Mouse (Mus musculus) MEL (cell line): ENCODE measurements around the gene 4930453N24Rik. TPM values are rescaled to one million over a fixed set of nuclear protein-coding genes. Genes with fewer than 3 reads are reported as not detected.

Source experiments
- DNase-seq: peaks from one replicate; pipeline ENCODE4 v3.0.0; 2011; ENCODE audit warnings: low read depth, low spot score
- H3K27ac ChIP-seq: 2 replicates; pipeline ENCODE4 v1.5.1; 2012; ENCODE audit warnings: low read depth, mild to moderate bottlenecking, control low read depth, low read length, moderate library complexity; ENCODE audit not compliant: control insufficient read depth
- H3K27me3 ChIP-seq, 2 experiments: fragments of 150-350 bp in 1 of 2; sonication (generic) in 1 of 2; 2 replicates each; pipeline ENCODE4 v1.6.1; 2012; ENCODE audit warnings: low read length in 2 of 2, mild to moderate bottlenecking in 2 of 2, improper control_type of control experiment in 1 of 2, moderate library complexity in 1 of 2; ENCODE audit not compliant: insufficient read depth in 2 of 2, control insufficient read depth in 1 of 2
- H3K36me3 ChIP-seq, 2 experiments: 2 replicates each; pipeline ENCODE4 v1.6.1; 2012 to 2014; ENCODE audit warnings: low read length in 2 of 2, improper control_type of control experiment in 1 of 2, inconsistent platforms in 1 of 2, mild to moderate bottlenecking in 1 of 2; ENCODE audit not compliant: insufficient read depth in 2 of 2, control insufficient read depth in 1 of 2
- H3K4me1 ChIP-seq, 2 experiments: fragments of 150-350 bp in 1 of 2; sonication (generic) in 1 of 2; 2 replicates each; pipeline ENCODE4 v1.6.1; 2012; ENCODE audit warnings: low read length in 2 of 2, improper control_type of control experiment in 1 of 2, mild to moderate bottlenecking in 1 of 2; ENCODE audit not compliant: insufficient read depth in 2 of 2, control insufficient read depth in 1 of 2
- H3K4me3 ChIP-seq, 2 experiments: fragments of 150-350 bp in 1 of 2; sonication (generic) in 1 of 2; 2 replicates each; pipeline ENCODE4 v1.5.1; 2012; ENCODE audit warnings: low read depth in 2 of 2, low read length in 2 of 2, mild to moderate bottlenecking in 2 of 2, moderate library complexity in 2 of 2, control low read depth in 1 of 2, improper control_type of control experiment in 1 of 2; ENCODE audit not compliant: control insufficient read depth in 1 of 2, insufficient read depth in 1 of 2
- H3K79me2 ChIP-seq: 2 replicates; pipeline ENCODE4 v1.6.1; 2012; ENCODE audit warnings: mild to moderate bottlenecking, low read length, moderate library complexity; ENCODE audit not compliant: control insufficient read depth, poor library complexity, insufficient read depth
- H3K9ac ChIP-seq: 2 replicates; pipeline ENCODE4 v1.6.1; 2012; ENCODE audit warnings: low read depth, mild to moderate bottlenecking, control low read depth, low read length, moderate library complexity; ENCODE audit not compliant: control insufficient read depth, poor library complexity, severe bottlenecking
- H3K9me3 ChIP-seq: fragments of 150-350 bp; sonication (generic); replicated peaks from 2 replicates; pipeline ENCODE4 v1.6.1; 2012; ENCODE audit warnings: mild to moderate bottlenecking, low read length, improper control_type of control experiment, moderate library complexity; ENCODE audit not compliant: insufficient read depth
- CHD1 ChIP-seq: IDR thresholded peaks from 2 replicates; pipeline ENCODE4 v1.6.1; 2012; ENCODE audit warnings: low read depth, mild to moderate bottlenecking, inconsistent platforms, low read length, improper control_type of control experiment
- CTCF ChIP-seq, 3 experiments: IDR thresholded peaks in 2 of 3; conservative IDR thresholded peaks in 1 of 3; 2 replicates each; pipeline ENCODE4 v1.5.1; 2011 to 2012; ENCODE audit warnings: low read length in 3 of 3, low read depth in 2 of 3, mild to moderate bottlenecking in 2 of 3, improper control_type of control experiment in 1 of 3, inconsistent platforms in 1 of 3, mixed read lengths in 1 of 3, moderate library complexity in 1 of 3; ENCODE audit not compliant: control insufficient read depth in 1 of 3, insufficient read depth in 1 of 3, poor library complexity in 1 of 3, severe bottlenecking in 1 of 3
- E2F4 ChIP-seq: IDR thresholded peaks from 2 replicates; pipeline ENCODE4 v1.6.1; 2011; ENCODE audit warnings: low read depth, low read length, improper control_type of control experiment, borderline replicate concordance
- EP300 ChIP-seq, 2 experiments: IDR thresholded peaks; 2 replicates each; pipeline ENCODE4 v1.6.1; 2011; ENCODE audit warnings: improper control_type of control experiment in 2 of 2, low read length in 2 of 2, low read depth in 1 of 2, mild to moderate bottlenecking in 1 of 2
- GABPA ChIP-seq: IDR thresholded peaks from 2 replicates; pipeline ENCODE4 v1.6.1; 2012; ENCODE audit warnings: low read depth, mild to moderate bottlenecking, inconsistent platforms, low read length, improper control_type of control experiment, moderate library complexity
- GATA1 ChIP-seq: IDR thresholded peaks from 2 replicates; pipeline ENCODE4 v1.6.1; 2011; ENCODE audit warnings: low read depth, low read length, improper control_type of control experiment
- MAFK ChIP-seq: IDR thresholded peaks from 2 replicates; pipeline ENCODE4 v1.6.1; 2011; ENCODE audit warnings: low read depth, mild to moderate bottlenecking, low read length, improper control_type of control experiment, borderline replicate concordance
- MAX ChIP-seq: IDR thresholded peaks from 2 replicates; pipeline ENCODE4 v1.6.1; 2011; ENCODE audit warnings: low read length, improper control_type of control experiment
- MAZ ChIP-seq: IDR thresholded peaks from 2 replicates; pipeline ENCODE4 v1.6.1; 2012; ENCODE audit warnings: low read depth, mild to moderate bottlenecking, inconsistent platforms, low read length, improper control_type of control experiment
- MEF2A ChIP-seq: IDR thresholded peaks from 2 replicates; pipeline ENCODE4 v1.6.1; 2014; ENCODE audit warnings: low read depth, mild to moderate bottlenecking, inconsistent platforms, low read length, improper control_type of control experiment; ENCODE audit not compliant: poor library complexity, insufficient replicate concordance, severe bottlenecking; ENCODE audit errors: extremely low read depth
- MXI1 ChIP-seq: IDR thresholded peaks from 2 replicates; pipeline ENCODE4 v1.6.1; 2011; ENCODE audit warnings: mild to moderate bottlenecking, low read depth, low read length, improper control_type of control experiment
- MYB ChIP-seq: IDR thresholded peaks from 2 replicates; pipeline ENCODE4 v1.6.1; 2011; ENCODE audit warnings: mild to moderate bottlenecking, low read depth, low read length, improper control_type of control experiment
- MYC ChIP-seq: IDR thresholded peaks from 2 replicates; pipeline ENCODE4 v1.6.1; 2011; ENCODE audit warnings: low read depth, mild to moderate bottlenecking, low read length, improper control_type of control experiment, moderate library complexity
- NELFE ChIP-seq: IDR thresholded peaks from 2 replicates; pipeline ENCODE4 v1.6.1; 2011; ENCODE audit warnings: low read depth, low read length, improper control_type of control experiment
- POLR2A ChIP-seq, 2 experiments: IDR thresholded peaks; 2 replicates each; pipeline ENCODE4 v1.6.1; 2011 to 2012; ENCODE audit warnings: low read length in 2 of 2, mild to moderate bottlenecking in 2 of 2, control low read depth in 1 of 2, improper control_type of control experiment in 1 of 2, low read depth in 1 of 2, moderate library complexity in 1 of 2; ENCODE audit not compliant: control insufficient read depth in 1 of 2, insufficient read depth in 1 of 2, poor library complexity in 1 of 2
- RAD21 ChIP-seq: IDR thresholded peaks from 2 replicates; pipeline ENCODE4 v1.6.1; 2011; ENCODE audit warnings: mild to moderate bottlenecking, low read depth, low read length, improper control_type of control experiment
- SIN3A ChIP-seq: IDR thresholded peaks from 2 replicates; pipeline ENCODE4 v1.6.1; 2012; ENCODE audit warnings: low read length, improper control_type of control experiment, inconsistent platforms
- SMC3 ChIP-seq: IDR thresholded peaks from 2 replicates; pipeline ENCODE4 v1.6.1; 2011; ENCODE audit warnings: low read depth, low read length, improper control_type of control experiment
- TCF12 ChIP-seq: IDR thresholded peaks from 2 replicates; pipeline ENCODE4 v1.6.1; 2014; ENCODE audit warnings: low read depth, mild to moderate bottlenecking, inconsistent platforms, low read length, improper control_type of control experiment, moderate library complexity
- ZC3H11A ChIP-seq: IDR thresholded peaks from 2 replicates; pipeline ENCODE4 v1.6.1; 2012; ENCODE audit warnings: low read depth, mild to moderate bottlenecking, inconsistent platforms, low read length, improper control_type of control experiment
- ZKSCAN1 ChIP-seq: IDR thresholded peaks from 2 replicates; pipeline ENCODE4 v1.6.1; 2012; ENCODE audit warnings: low read depth, mild to moderate bottlenecking, inconsistent platforms, low read length, improper control_type of control experiment, moderate library complexity
- ZNF384 ChIP-seq: IDR thresholded peaks from 2 replicates; pipeline ENCODE4 v1.6.1; 2012; ENCODE audit warnings: low read depth, mild to moderate bottlenecking, inconsistent platforms, low read length, improper control_type of control experiment
- polyA plus RNA-seq, 2 experiments: library from polyadenylated mRNA; stranded (reverse) in 1 of 2; unstranded in 1 of 2; fragments of >175 nt in 1 of 2; fragments of >200 nt in 1 of 2; gene quantifications; 2 replicates each; pipeline versions ENCODE4 v1.2.1 to v1.2.4; 2012; ENCODE audit warnings: low replicate concordance in 2 of 2, low read depth in 1 of 2; ENCODE audit not compliant: insufficient read length in 2 of 2, insufficient read depth in 1 of 2, missing spikeins in 1 of 2
- total RNA-seq: library from RNA; depleted of rRNA; stranded (reverse); fragments of 300-350 nt; gene quantifications from 2 replicates; pipeline ENCODE4 v1.2.3, GENCODE M21; 2012

Gene 4930453N24Rik
- total and polyA plus RNA-seq, 3 experiments = 19.4 to 20.5 TPM; not detected in 1

GRCm38 (mm10) chr16:64753990-64754742, 16.8 kb downstream of the 4930453N24Rik start:
- TF ChIP-seq GATA1 (no peak), MYC (no peak), MAZ (no peak), POLR2A (IDR thresholded peaks at IDR 0.05; ENCODE audit: control insufficient read depth in 1 of 2, insufficient read depth in 1 of 2, low read depth in 1 of 2, low read length in 2 of 2, poor library complexity in 1 of 2) (no peak), E2F4 (no peak), MAFK (no peak), NELFE (no peak), MEF2A (no peak), SIN3A (no peak), CHD1 (no peak), GABPA (no peak), TCF12 (no peak), EP300 (IDR thresholded peaks at IDR 0.05; ENCODE audit: low read depth in 1 of 2, low read length in 2 of 2) (no peak), MAX (no peak), MXI1 (no peak), ZNF384 (no peak)
- no peak overlapping the region for H3K4me3 ChIP-seq
- H3K9ac ChIP-seq = no peak overlapping the region
- peaks cover 0 to 18% of the 10 kb centered on the region in 2 experiments; a peak in 2 of 4 replicates for H3K36me3 ChIP-seq
- peaks cover 6 to 11% of the 10 kb centered on the region in 2 experiments for H3K4me1 ChIP-seq
- DNase-seq = no peak
- no peaks in the 10 kb centered on the region for H3K9me3 ChIP-seq
- no peaks in the 10 kb centered on the region for H3K27me3 ChIP-seq
- no peaks in the 10 kb centered on the region for H3K79me2 ChIP-seq
- H3K27ac ChIP-seq = no peak overlapping the region

- TF ChIP-seq RAD21 (peak; percentile 98), SMC3 (peak; percentile 85), MYB (no peak), ZC3H11A (peak; percentile 81), ZKSCAN1 (no peak), CTCF (IDR thresholded peaks at IDR 0.05 in 2 of 3, conservative IDR thresholded peaks at IDR 0.05 in 1 of 3; ENCODE audit: control insufficient read depth in 1 of 3, insufficient read depth in 1 of 3, low read depth in 2 of 3, low read length in 3 of 3, poor library complexity in 1 of 3, severe bottlenecking in 1 of 3) (peak; percentile 89 to 95 (median 91)), ZNF384 (peak; percentile 80), MAFK (no peak)
- no peaks in the 10 kb centered on the region for H3K27me3 ChIP-seq
Observed at GRCm38 (mm10) chr16:64748237-64748636, 22.7 kb downstream of the 4930453N24Rik start.

More at GRCm38 (mm10) chr16:64748237-64748636, 22.7 kb downstream of the 4930453N24Rik start:
- H3K9ac ChIP-seq = no peak overlapping the region
- peak; percentile 85 for DNase-seq
- H3K4me1 ChIP-seq = no peaks in the 10 kb centered on the region
- H3K36me3 ChIP-seq = no peaks in the 10 kb centered on the region
- no peaks in the 10 kb centered on the region for H3K9me3 ChIP-seq
- no peak overlapping the region for H3K4me3 ChIP-seq
- H3K79me2 ChIP-seq = no peaks in the 10 kb centered on the region
- no peak overlapping the region for H3K27ac ChIP-seq
